Mouse (Mus musculus): ENCODE measurements around the gene Rgs12.

Rgs12 gene

DNA sequence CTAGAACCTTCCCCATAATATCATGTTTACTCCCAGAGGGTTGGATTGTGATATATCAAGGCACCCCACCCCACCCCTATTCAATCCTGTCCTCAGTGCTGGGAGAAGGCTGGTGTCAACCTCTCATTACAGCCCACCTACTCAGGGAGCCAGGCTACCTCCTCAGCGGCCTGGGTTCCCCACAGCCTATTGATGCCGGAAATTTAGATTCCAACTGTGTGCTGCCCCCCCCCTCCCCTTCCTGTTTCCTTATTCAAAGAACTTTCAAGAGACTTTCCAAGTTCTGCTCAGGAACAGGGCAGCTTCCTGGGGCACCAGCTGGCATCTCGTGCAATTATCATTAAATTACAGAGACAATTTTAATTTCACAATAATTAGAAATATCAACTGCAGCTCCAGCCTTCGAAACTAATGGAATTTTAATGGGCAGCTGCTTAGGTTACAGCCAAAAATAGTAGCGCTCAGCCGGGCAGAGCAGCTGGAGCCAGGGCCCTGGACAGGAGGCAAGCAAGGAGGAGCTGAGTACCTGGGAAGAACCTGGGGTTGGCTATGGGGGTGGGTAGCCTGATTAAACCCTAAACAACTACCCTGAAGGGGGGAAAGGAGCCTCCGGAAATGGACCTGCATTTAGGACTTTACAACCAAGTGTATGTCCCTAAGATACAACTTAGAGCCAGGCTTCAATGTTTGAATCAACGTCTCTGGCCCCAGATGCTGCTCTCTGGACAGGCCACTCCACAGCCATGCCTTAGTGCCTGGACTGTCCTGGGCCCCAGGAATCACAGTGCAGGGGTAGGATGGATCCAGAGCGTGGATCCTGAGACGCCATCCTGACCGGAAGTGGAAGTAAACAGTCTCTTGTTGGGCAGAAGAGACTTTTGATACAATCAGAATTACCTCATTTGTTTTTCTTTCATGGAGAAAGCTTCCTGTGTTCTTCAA is 17.5 kb upstream of the Rgs12 start:
- no peak for DNase-seq (ENCODE audit: low read depth, low spot score)

- DNase-seq (ENCODE audit: low read depth, low spot score) = no peak
Measured at GRCm38 (mm10) chr5:34932458-34932806, 16.8 kb upstream of the Rgs12 start.

GRCm38 (mm10) chr5:34933461-34933860 is 15.8 kb upstream of the Rgs12 start:
- peak; percentile 33 for DNase-seq (ENCODE audit: low read depth, low spot score)

- no peak for DNase-seq (ENCODE audit: low read depth, low spot score)
Measured at GRCm38 (mm10) chr5:34941710-34942470, 7.4 kb upstream of the Rgs12 start.

- DNase-seq (ENCODE audit: low read depth, low spot score) = no peak
Measured at GRCm38 (mm10) chr5:34943428-34943827, 5.8 kb upstream of the Rgs12 start.

- no peak for DNase-seq (ENCODE audit: low read depth, low spot score)
Measured at GRCm38 (mm10) chr5:34949769-34950211, 545 bp downstream of the Rgs12 start.

DNA sequence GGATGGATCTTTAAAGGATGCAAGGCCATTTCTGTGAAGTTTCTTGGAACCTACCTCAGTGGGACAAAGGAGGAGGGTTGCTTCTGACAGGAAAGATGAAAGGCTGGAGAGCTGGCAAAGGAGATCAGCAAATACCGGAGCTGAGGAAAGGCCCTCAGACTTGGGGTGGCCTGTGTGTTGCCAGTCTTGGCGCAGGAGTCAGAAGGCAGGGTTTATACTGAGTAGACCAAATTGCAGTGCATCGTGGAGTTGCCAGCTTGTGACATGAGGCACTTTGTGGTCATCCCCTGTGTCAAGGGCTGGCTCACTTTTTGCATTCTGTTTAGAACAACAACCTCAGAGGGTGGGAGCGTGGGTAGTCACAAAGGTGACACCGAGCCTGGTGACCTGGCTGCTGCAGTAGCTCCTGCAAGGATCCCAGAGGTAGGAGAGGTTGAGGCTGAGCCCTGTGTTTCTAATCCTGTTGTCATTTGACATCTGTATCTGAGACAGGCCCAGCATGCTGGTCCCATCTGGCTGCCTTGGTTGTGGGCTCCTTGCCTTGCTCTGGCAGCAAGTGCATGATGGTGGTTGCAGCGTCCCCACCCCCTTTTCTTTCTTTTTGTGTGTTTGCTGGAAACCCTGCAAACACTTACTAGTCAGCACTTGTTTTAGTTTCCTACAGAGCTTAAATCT is 1.4 kb downstream of the Rgs12 start:
- no peak for DNase-seq (ENCODE audit: low read depth, low spot score)

- no peak for DNase-seq (ENCODE audit: low read depth, low spot score)
Measured at GRCm38 (mm10) chr5:34951161-34951834, 2.1 kb downstream of the Rgs12 start.

DNA sequence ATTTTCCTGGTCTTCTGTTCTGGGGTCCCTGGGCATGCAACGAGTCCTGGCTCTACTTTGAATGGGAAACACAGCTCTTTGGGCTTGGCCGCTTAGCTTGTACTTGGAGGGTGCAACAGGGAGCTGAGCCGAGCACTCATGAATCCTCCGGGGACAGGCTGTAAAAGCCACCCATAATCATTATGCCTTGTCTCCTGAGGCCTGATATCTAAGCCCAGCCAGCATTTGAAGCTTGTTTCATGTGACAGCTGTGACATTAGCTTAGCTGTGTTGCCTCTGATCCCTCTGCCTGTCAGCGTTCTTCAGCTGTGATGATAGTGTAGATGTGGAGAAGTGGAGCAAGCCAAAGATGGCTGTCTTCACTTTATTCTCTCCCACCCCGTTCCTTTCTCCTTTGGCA is 5.3 kb downstream of the Rgs12 start:
- no peak for DNase-seq (ENCODE audit: low read depth, low spot score)

- no peak for DNase-seq (ENCODE audit: low read depth, low spot score)
Measured at GRCm38 (mm10) chr5:34955630-34956029, 6.4 kb downstream of the Rgs12 start.

- DNase-seq (ENCODE audit: low read depth, low spot score) = no peak
Measured at GRCm38 (mm10) chr5:34956151-34956550, 6.9 kb downstream of the Rgs12 start.

DNA sequence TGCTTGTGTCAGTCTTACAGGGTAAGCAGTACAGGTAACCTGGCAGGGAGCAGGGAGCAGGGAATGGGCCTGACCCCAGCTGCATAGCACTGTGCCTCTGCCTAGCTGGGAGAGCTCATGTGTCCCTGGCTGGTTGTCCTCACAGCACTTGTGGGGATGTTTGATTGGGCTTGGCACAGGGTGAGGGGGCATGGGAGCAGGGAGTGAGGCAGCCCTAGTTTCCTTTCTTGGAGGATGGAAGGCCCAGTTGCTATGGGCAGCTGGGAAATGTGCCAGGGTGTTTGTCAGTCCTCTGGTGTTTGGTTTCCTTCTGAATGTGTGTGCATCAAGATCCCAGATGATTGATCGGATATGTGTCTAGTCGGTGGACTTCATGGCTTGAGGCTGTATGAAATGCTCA is 7.8 kb downstream of the Rgs12 start:
- DNase-seq (ENCODE audit: low read depth, low spot score) = no peak

- DNase-seq (ENCODE audit: low read depth, low spot score) = no peak
Measured at GRCm38 (mm10) chr5:34960021-34960420, 10.8 kb downstream of the Rgs12 start.

GRCm38 (mm10) chr5:34965531-34965930 is 16.3 kb downstream of the Rgs12 start:
- no peak for DNase-seq (ENCODE audit: low read depth, low spot score)

- DNase-seq (ENCODE audit: low read depth, low spot score) = no peak
Measured at GRCm38 (mm10) chr5:34968386-34968785, 19.1 kb downstream of the Rgs12 start.

GRCm38 (mm10) chr5:34972471-34972870 is 23.2 kb downstream of the Rgs12 start:
- DNase-seq (ENCODE audit: low read depth, low spot score) = peak; percentile 35

DNA sequence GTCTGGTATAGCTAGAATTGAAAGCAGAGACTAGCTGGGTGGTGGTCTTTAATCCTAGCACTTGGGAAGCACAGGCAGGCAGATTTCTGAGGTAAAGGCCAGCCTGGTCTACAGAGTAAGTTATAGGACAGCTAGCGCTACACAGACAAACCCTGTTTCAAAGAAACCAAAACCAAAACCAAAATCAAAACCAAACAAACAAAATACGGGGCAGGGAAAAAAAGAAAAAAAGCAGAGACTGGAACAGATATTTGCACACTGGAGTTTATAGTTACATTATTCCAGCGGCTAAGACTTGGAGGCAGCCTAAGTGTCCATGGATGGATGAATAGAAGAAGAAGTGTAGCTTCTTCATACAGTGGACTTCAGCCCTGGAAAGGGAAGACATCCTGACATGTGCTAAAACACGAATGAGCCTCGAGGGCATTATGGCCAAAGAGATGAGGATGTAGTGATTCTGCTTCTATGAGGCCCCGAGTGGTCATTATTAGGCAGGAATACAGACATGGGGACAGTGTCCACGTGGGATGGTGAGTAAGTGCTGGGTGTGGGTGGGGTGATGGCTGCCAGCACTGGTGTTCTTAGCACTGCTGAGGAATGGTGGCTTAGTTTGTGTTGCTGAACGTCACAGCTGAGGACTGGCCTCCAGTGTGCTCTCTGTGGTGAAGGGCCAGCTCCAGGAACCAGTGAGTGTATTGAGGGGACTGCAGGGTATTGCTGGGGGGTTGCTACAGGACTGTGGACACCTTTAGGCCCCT is 24.5 kb downstream of the Rgs12 start:
- peak; percentile 28 for DNase-seq (ENCODE audit: low read depth, low spot score)

DNA sequence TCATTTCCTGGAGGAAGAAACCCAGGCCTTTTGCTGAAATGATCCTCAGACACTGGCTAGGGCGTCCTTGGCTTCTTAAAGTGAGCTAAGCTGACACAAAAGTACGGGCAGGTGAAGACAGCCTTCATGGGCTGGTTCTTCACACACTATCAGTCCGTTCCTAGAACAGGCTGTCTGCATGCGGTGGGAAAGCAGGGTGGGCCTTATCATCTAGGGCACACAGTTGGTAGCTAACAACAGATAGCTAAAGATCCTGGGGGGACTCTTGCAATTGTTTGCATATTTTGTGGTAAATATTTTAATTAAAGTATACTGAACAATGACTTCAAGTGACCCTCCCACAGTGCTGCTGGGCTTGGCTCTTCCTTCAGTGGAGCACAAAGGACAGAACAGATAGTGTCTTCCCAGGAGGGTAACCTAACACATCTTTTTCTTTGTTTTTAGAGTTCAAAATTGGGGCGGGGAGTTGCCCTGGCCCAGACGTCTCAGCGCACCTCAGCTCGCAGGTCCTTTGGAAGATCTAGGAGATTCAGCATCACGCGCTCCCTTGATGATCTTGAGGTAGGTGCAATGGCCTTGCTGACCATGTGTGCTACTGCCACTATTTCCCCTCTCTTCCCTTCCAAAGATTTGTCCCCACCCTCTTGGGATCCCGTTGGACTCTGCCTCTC is 25.7 kb downstream of the Rgs12 start:
- DNase-seq (ENCODE audit: low read depth, low spot score) = no peak

- no peak for DNase-seq (ENCODE audit: low read depth, low spot score)
Measured at GRCm38 (mm10) chr5:34976540-34977292, 27.5 kb downstream of the Rgs12 start.

DNA sequence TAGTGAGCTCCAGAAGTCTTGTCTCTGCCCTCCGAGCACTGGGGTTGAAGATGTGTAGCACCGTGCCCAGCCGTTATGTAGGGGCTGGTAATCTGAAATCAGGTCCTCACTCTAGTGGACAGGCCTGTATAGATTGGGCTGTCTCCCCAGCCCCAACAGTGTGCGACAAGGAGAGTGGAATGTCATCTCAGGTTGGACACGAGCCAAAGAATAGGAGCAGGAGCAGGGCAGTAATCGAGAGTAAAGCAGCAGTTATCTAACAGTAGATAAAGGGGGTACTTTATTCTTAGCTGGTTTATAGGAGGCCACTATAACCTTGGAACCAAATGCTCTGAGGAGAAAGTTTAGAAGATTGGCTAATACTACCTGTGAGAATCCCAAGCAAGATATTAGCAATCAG is 30.9 kb downstream of the Rgs12 start:
- no peak for DNase-seq (ENCODE audit: low read depth, low spot score)
